Mouse (Mus musculus): ENCODE measurements at regions not wholly inside any gene's neighbourhood (a gene's known extent, or its start where the extent isn't known, plus 50 kb on each side); places are given as distances from the start of the nearest gene placed in this dataset.
A peak's percentile ranks its signal among the peaks of the same experiment; 100 is the strongest.
"Not testable (repeated sequence)": the region's sequence is repeated elsewhere in the genome, so short reads cannot be mapped to it uniquely, and the experiment has no call there.

DNA sequence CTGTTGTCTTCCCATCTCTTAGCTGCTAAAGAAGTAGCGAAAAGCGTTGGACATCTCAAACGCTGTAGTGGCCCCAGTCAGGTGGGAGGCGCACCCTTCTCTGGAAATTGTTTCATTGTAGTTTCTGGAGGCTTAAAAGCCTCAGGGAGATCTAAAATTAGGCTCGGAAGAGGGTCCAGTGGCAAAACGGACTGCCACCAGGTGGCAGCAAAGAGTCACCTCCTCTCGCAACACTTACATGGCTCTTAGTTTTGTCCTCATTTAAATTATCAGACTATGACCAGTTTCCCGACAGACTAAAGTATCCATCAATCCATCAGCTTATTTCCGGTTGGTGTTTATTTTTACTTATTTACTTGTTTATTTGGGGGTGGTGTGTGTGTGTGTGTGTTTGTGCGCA, 81.6 kb upstream of the Cntn1 start:
- Histone ChIP-seq H3K4me2 (ENCODE audit: low read depth, low read length) (no peak overlapping the region), H3K9me3 (ENCODE audit: low read length) (no peaks in the 10 kb centered on the region), H3K36me3 (replicated peaks; ENCODE audit: insufficient read depth, low read length) (no peaks in the 10 kb centered on the region), H3K27ac (ENCODE audit: low read depth) (no peak overlapping the region), H3K27me3 (ENCODE audit: insufficient read depth, low read length) (no peaks in the 10 kb centered on the region), H3K9ac (replicated peaks) (no peak overlapping the region), H3K4me1 (ENCODE audit: insufficient read depth) (no peaks in the 10 kb centered on the region), H3K4me3 (ENCODE audit: low read depth, low read length) (no peak overlapping the region)
- ATAC-seq (no peak), DNase-seq (peak; percentile 44)
- no peak for TF ChIP-seq EP300 (IDR thresholded peaks at IDR 0.05; ENCODE audit: low read depth)
- peak; percentile 69 for TF ChIP-seq CTCF (IDR thresholded peaks at IDR 0.05; ENCODE audit: low read depth)
- 27% methylated on average over 10 of the region's 10 CpGs for WGBS (ENCODE audit: insufficient replicate concordance)

GRCm38 (mm10) chr15:91971411-91971810, 79.6 kb upstream of the Cntn1 start:
- Histone ChIP-seq H3K4me2 (ENCODE audit: low read depth, low read length) (no peak overlapping the region), H3K4me1 (ENCODE audit: insufficient read depth) (no peaks in the 10 kb centered on the region), H3K36me3 (replicated peaks; ENCODE audit: insufficient read depth, low read length) (no peaks in the 10 kb centered on the region), H3K9me3 (ENCODE audit: low read length) (no peaks in the 10 kb centered on the region), H3K27ac (ENCODE audit: low read depth) (no peak overlapping the region), H3K9ac (replicated peaks) (no peak overlapping the region), H3K4me3 (ENCODE audit: low read depth, low read length) (no peak overlapping the region), H3K27me3 (ENCODE audit: insufficient read depth, low read length) (no peaks in the 10 kb centered on the region)
- 67% methylated on average over 3 of the region's 3 CpGs for WGBS (ENCODE audit: insufficient replicate concordance)
- ATAC-seq (no peak), DNase-seq (no peak)
- TF ChIP-seq EP300 (IDR thresholded peaks at IDR 0.05; ENCODE audit: low read depth) = no peak
- no peak for TF ChIP-seq CTCF (IDR thresholded peaks at IDR 0.05; ENCODE audit: low read depth)

DNA sequence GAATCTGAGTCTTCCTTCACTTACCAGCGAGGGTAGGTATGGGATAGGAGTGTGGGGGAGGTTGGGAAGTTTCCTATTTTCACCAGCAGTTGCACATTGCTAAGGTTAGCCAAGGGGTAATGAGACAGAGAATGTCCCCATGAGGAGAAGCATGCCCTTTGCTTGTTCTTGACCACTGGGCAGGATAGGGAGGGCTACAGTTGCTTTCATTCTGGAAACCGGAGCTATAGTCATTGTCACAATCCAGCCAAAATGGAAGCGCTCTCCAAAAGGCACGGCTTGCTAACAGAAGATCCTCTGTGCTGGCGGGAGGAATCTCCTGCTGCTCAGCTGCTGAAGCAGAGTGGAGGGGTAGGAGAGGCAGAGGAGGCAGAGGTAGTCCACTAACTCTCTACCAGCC, 79.1 kb upstream of the Cntn1 start:
- no peak overlapping the region for H3K9ac ChIP-seq (replicated peaks)
- H3K4me1 ChIP-seq (ENCODE audit: insufficient read depth) = no peaks in the 10 kb centered on the region
- no peak overlapping the region for H3K4me3 ChIP-seq (ENCODE audit: low read depth, low read length)
- no peaks in the 10 kb centered on the region for H3K9me3 ChIP-seq (ENCODE audit: low read length)
- 26% methylated on average over 5 of the region's 5 CpGs for WGBS (ENCODE audit: insufficient replicate concordance)
- H3K36me3 ChIP-seq (replicated peaks; ENCODE audit: insufficient read depth, low read length) = no peaks in the 10 kb centered on the region
- H3K27ac ChIP-seq (ENCODE audit: low read depth) = no peak overlapping the region
- DNase-seq (no peak), ATAC-seq (no peak)
- H3K4me2 ChIP-seq (ENCODE audit: low read depth, low read length) = no peak overlapping the region
- no peak for TF ChIP-seq EP300 (IDR thresholded peaks at IDR 0.05; ENCODE audit: low read depth)
- TF ChIP-seq CTCF (IDR thresholded peaks at IDR 0.05; ENCODE audit: low read depth) = no peak
- no peaks in the 10 kb centered on the region for H3K27me3 ChIP-seq (ENCODE audit: insufficient read depth, low read length)

GRCm38 (mm10) chr15:91975606-91976005, 75.4 kb upstream of the Cntn1 start:
- no peak for DNase-seq
- Histone ChIP-seq H3K4me3 (ENCODE audit: low read depth, low read length) (no peak overlapping the region), H3K36me3 (replicated peaks; ENCODE audit: insufficient read depth, low read length) (no peaks in the 10 kb centered on the region), H3K27ac (ENCODE audit: low read depth) (no peak overlapping the region), H3K4me1 (ENCODE audit: insufficient read depth) (no peaks in the 10 kb centered on the region), H3K9me3 (ENCODE audit: low read length) (no peaks in the 10 kb centered on the region), H3K9ac (replicated peaks) (no peak overlapping the region), H3K27me3 (ENCODE audit: insufficient read depth, low read length) (no peaks in the 10 kb centered on the region), H3K4me2 (ENCODE audit: low read depth, low read length) (no peak overlapping the region)
- TF ChIP-seq CTCF (IDR thresholded peaks at IDR 0.05; ENCODE audit: low read depth) (no peak), EP300 (IDR thresholded peaks at IDR 0.05; ENCODE audit: low read depth) (no peak)
- no peak for ATAC-seq
- WGBS (ENCODE audit: insufficient replicate concordance) = 58% methylated on average over 2 of the region's 2 CpGs

DNA sequence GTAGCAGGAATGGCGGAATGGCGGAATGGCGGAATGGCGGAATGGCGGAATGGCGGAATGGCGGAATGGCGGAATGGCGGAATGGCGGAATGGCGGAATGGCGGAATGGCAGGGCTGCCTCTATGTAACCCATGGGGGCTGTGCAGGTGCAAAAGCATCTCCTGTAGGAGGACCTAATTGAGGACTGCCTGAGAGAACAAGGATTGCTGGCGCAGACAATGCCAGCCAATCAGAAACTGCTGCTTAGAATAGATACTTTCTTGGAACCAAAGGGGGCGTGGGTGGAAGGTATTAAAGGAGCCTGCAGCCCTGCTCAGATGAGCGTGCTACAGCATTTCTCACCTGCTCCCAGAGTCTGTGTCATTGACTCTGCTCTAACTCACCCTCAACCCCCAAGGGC, 67.8 kb upstream of the Cntn1 start:
- not testable (repeated sequence) for ATAC-seq; H3K27me3 ChIP-seq (ENCODE audit: insufficient read depth, low read length)

DNA sequence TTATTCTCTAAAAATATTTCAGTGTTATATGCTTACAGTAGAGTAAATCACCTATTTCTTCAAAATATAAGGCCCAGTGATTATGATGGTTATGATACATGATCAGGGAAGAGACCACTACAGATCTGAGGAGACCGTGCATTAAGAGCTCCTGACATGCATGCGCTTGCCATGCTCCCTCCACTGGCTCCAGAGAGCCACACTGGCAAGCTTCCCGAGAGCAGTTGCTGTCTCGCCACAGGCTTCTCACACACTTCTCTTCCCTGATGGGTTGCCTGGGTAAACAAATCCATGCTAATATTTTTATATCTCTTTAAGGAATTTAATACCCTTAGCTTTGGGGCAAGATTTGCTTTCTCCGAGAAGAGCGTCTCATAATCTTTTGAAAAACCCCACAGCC, 50.9 kb upstream of the Cntn1 start:
- H3K27ac ChIP-seq (ENCODE audit: low read depth) = no peak overlapping the region
- DNase-seq = no peak
- H3K27me3 ChIP-seq (ENCODE audit: insufficient read depth, low read length) = no peaks in the 10 kb centered on the region
- TF ChIP-seq EP300 (IDR thresholded peaks at IDR 0.05; ENCODE audit: low read depth) = no peak
- TF ChIP-seq CTCF (IDR thresholded peaks at IDR 0.05; ENCODE audit: low read depth) = no peak
- no peaks in the 10 kb centered on the region; the same call in 1 of the 2 replicates for H3K9me3 ChIP-seq (ENCODE audit: low read length)
- no peak overlapping the region for H3K9ac ChIP-seq (replicated peaks)
- no peak for ATAC-seq
- WGBS (ENCODE audit: insufficient replicate concordance) = 71% methylated on average over 6 of the region's 6 CpGs
- H3K36me3 ChIP-seq (replicated peaks; ENCODE audit: insufficient read depth, low read length) = no peaks in the 10 kb centered on the region
- H3K4me2 ChIP-seq (ENCODE audit: low read depth, low read length) = no peak overlapping the region
- no peaks in the 10 kb centered on the region for H3K4me1 ChIP-seq (ENCODE audit: insufficient read depth)
- no peak overlapping the region for H3K4me3 ChIP-seq (ENCODE audit: low read depth, low read length)

More for the DNA sequence above, 67.8 kb upstream of the Cntn1 start:
- H3K9ac ChIP-seq (replicated peaks); H3K4me2 ChIP-seq (ENCODE audit: low read depth, low read length); H3K27ac ChIP-seq (ENCODE audit: low read depth); H3K36me3 ChIP-seq (replicated peaks; ENCODE audit: insufficient read depth, low read length); H3K4me1 ChIP-seq (ENCODE audit: insufficient read depth); H3K4me3 ChIP-seq (ENCODE audit: low read depth, low read length); DNase-seq: not testable (repeated sequence)
- WGBS (ENCODE audit: insufficient replicate concordance) = 93% methylated on average over 15 of the region's 15 CpGs
- peaks cover 14% of the 10 kb centered on the region for H3K9me3 ChIP-seq (ENCODE audit: low read length)
